Mouse (Mus musculus) cerebellum, adult 2 months (tissue): ENCODE measurements around the gene Kcnf1.

Source experiments
- CTCF ChIP-seq: fragments of 200-500 bp; IDR thresholded peaks from 2 replicates; pipeline ENCODE4 v1.5.1; 2011; ENCODE audit warnings: low read depth, mild to moderate bottlenecking, control low read depth, low read length, moderate library complexity, borderline replicate concordance; ENCODE audit not compliant: insufficient read depth
- POLR2A ChIP-seq: fragments of 200-500 bp; IDR thresholded peaks from 2 replicates; pipeline ENCODE4 v1.6.1; 2011; ENCODE audit warnings: low read length, control low read depth, borderline replicate concordance; ENCODE audit not compliant: insufficient read depth

DNA sequence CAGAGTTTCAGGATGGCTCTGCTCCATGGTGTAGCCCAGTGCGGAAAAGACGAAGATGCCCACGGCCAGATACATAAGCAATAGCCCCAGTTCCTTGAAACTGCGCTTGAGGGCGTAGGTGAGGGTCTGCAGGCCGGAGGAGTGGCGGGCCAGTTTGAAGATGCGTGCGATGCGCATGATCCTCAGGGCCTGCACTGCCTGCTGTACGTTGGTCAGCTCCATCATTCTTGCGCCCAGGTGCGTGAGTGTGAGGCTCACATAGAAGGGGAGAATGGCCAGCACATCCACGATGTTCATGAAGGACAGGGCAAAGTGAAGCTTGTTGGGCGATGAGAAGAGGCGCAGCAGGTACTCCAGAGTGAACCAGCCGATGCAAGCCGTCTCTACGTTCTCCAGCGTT is 1.6 kb downstream of the Kcnf1 start:
- TF ChIP-seq CTCF (no peak), POLR2A (no peak)
